Mouse (Mus musculus) stomach, postnatal 0 days (tissue): ENCODE results near the gene Tesk2.
"Not testable (repeated sequence)": the region's sequence is repeated elsewhere in the genome, so short reads cannot be mapped to it uniquely, and the experiment has no call there.

ENCODE experiments used
- CTCF ChIP-seq: IDR thresholded peaks from 2 replicates; pipeline ENCODE4 v1.5.1; 2016; ENCODE audit warnings: antibody characterized with exemption, low read depth, mild to moderate bottlenecking, moderate library complexity
- EP300 ChIP-seq: optimal IDR thresholded peaks from 2 replicates; pipeline ENCODE3; 2016; ENCODE audit warnings: antibody characterized with exemption

- not testable (repeated sequence) for TF ChIP-seq EP300, CTCF
These were observed 40.2 kb upstream of the Tesk2 start for GRCm38 (mm10) chr4:116680521-116680920.
